Mouse (Mus musculus) heart, adult 2 months (tissue): ENCODE results near the gene Abcd3.
"Not testable (repeated sequence)": the region's sequence is repeated elsewhere in the genome, so short reads cannot be mapped to it uniquely, and the experiment has no call there.

Source experiments
- CTCF ChIP-seq: fragments of 200-600 bp; IDR thresholded peaks from 2 replicates; pipeline ENCODE4 v1.8.1; 2022; ENCODE audit warnings: antibody characterized with exemption, mild to moderate bottlenecking, moderate library complexity
- EP300 ChIP-seq: fragments of 200-500 bp; IDR thresholded peaks from 2 replicates; pipeline ENCODE4 v1.6.1; 2011; ENCODE audit warnings: low read depth, low read length, control low read depth; ENCODE audit not compliant: insufficient read depth
- POLR2A ChIP-seq: fragments of 200-500 bp; IDR thresholded peaks from 2 replicates; pipeline ENCODE4 v1.6.1; 2011; ENCODE audit warnings: mild to moderate bottlenecking, low read depth, low read length, control low read depth; ENCODE audit not compliant: insufficient read depth

- TF ChIP-seq EP300, POLR2A, CTCF: not testable (repeated sequence)
These were observed 41.8 kb downstream of the Abcd3 start for GRCm38 (mm10) chr3:121773336-121773735.
